Mouse (Mus musculus) liver, adult 2 months (tissue): ENCODE data around the gene Gm37240. TPM values are rescaled to one million over a fixed set of nuclear protein-coding genes. Genes with fewer than 3 reads are reported as not detected.

ENCODE experiments used
- DNase-seq: peaks from one replicate; pipeline ENCODE4 v3.0.0-alpha.2; 2011; ENCODE audit warnings: low read depth, low spot score; ENCODE audit errors: extremely low read depth
- H3K27ac ChIP-seq: fragments of 200-500 bp; replicated peaks from 2 replicates; pipeline ENCODE4 v1.5.1; 2012; ENCODE audit warnings: low read depth, mild to moderate bottlenecking, control low read depth, inconsistent platforms, low read length; ENCODE audit not compliant: insufficient read depth
- H3K27me3 ChIP-seq: fragments of 200-500 bp; 2 replicates; pipeline ENCODE4 v1.6.1; 2012; ENCODE audit warnings: mild to moderate bottlenecking, moderate library complexity, low read length, inconsistent platforms; ENCODE audit not compliant: control insufficient read depth, insufficient read depth
- H3K36me3 ChIP-seq: fragments of 200-500 bp; 2 replicates; pipeline ENCODE4 v1.6.1; 2012; ENCODE audit warnings: low read length, inconsistent platforms; ENCODE audit not compliant: control insufficient read depth, insufficient read depth
- H3K4me1 ChIP-seq: fragments of 200-500 bp; 2 replicates; pipeline ENCODE4 v1.6.1; 2011; ENCODE audit warnings: low read length; ENCODE audit not compliant: control insufficient read depth, insufficient read depth
- H3K4me3 ChIP-seq: fragments of 200-500 bp; 2 replicates; pipeline ENCODE4 v1.5.1; 2011; ENCODE audit warnings: low read depth, mild to moderate bottlenecking, control low read depth, low read length, moderate library complexity; ENCODE audit not compliant: insufficient read depth
- H3K79me2 ChIP-seq: fragments of 200-500 bp; 2 replicates; pipeline ENCODE4 v1.6.1; 2012; ENCODE audit warnings: inconsistent platforms, mild to moderate bottlenecking, low read length, moderate library complexity; ENCODE audit not compliant: control insufficient read depth, insufficient read depth
- H3K9ac ChIP-seq: fragments of 200-500 bp; 2 replicates; pipeline ENCODE4 v1.6.1; 2012; ENCODE audit warnings: low read depth, mild to moderate bottlenecking, control low read depth, inconsistent platforms, low read length
- CTCF ChIP-seq: fragments of 200-500 bp; IDR thresholded peaks from 2 replicates; pipeline ENCODE4 v1.5.1; 2011; ENCODE audit warnings: low read depth, low read length, control low read depth
- POLR2A ChIP-seq: fragments of 200-500 bp; IDR thresholded peaks from 2 replicates; pipeline ENCODE4 v1.6.1; 2011; ENCODE audit warnings: low read length, control low read depth; ENCODE audit not compliant: insufficient read depth; ENCODE audit errors: extremely low read depth
- WGBS: fragments of 180-500 bp; shearing (Covaris S2); methylation state at CpG from one replicate; pipeline ENCODE4 v1.1.7; 2018; 5-methylcytosine and 5-hydroxymethylcytosine counted together
- polyA plus RNA-seq: library from polyadenylated mRNA; depleted of rRNA; stranded (reverse); fragments of >200 nt; gene quantifications from 2 replicates; pipeline ENCODE4 v1.2.3, GENCODE M21; 2012
- total RNA-seq: library from RNA; depleted of rRNA; stranded (reverse); fragments of >200 nt; gene quantifications from 2 replicates; pipeline ENCODE4 v1.2.3, GENCODE M21; 2014

Gene Gm37240
- total and polyA plus RNA-seq, 2 experiments, result 2.2 to 6.9 TPM

DNA sequence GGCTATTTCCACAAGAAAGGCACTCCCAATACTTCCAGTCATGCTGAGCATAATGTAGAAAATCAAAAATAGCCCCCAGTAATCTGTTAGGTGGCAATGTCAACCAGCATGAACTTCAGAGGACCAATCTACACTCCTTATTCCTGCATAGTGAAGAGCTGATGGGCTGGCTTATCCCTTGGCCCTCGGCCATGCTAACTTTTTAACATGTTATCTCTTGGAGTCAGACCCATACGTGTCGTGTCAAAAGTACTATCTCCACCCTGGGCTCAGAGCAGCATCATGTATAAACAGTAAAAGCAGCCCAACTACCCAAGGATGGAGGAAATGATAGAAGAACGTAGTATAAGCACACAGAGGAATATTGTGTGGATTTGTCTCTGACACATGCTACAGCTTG lies 1416.2 kb downstream of the Gm37240 start:
- H3K4me3 ChIP-seq, result no peak overlapping the region
- H3K27ac ChIP-seq, result no peak overlapping the region
- H3K27me3 ChIP-seq, result no peaks in the 10 kb centered on the region
- H3K36me3 ChIP-seq, result no peaks in the 10 kb centered on the region
- no peaks in the 10 kb centered on the region for H3K79me2 ChIP-seq
- no peak for TF ChIP-seq CTCF
- no peak for TF ChIP-seq POLR2A
- WGBS, result 80% methylated on average over 4 of the region's 4 CpGs
- no peak for DNase-seq
- H3K4me1 ChIP-seq, result no peaks in the 10 kb centered on the region
- no peak overlapping the region for H3K9ac ChIP-seq

DNA sequence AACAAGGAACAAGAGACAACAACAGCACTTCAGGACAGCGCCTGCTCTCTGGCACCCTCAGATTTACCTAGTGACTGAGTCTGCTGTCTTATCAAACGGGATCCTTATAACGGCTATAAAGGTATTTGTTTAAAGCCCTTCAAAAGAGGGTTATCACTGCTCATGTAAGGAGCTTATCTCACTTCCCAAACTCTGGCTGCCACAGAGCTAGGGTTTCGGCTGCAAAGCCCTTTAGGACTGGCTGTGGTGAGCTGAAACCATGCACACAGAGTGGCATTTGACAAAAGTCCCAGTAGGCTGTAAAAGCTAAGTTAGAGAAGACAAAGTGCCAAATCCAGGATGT lies 1419.2 kb downstream of the Gm37240 start:
- WGBS, result 50% methylated on average over 4 of the region's 4 CpGs
- Histone ChIP-seq H3K4me1 (no peaks in the 10 kb centered on the region), H3K27me3 (no peaks in the 10 kb centered on the region), H3K27ac (no peak overlapping the region), H3K4me3 (no peak overlapping the region), H3K79me2 (no peaks in the 10 kb centered on the region), H3K9ac (no peak overlapping the region), H3K36me3 (no peaks in the 10 kb centered on the region)
- TF ChIP-seq CTCF (no peak), POLR2A (no peak)
- no peak for DNase-seq

DNA sequence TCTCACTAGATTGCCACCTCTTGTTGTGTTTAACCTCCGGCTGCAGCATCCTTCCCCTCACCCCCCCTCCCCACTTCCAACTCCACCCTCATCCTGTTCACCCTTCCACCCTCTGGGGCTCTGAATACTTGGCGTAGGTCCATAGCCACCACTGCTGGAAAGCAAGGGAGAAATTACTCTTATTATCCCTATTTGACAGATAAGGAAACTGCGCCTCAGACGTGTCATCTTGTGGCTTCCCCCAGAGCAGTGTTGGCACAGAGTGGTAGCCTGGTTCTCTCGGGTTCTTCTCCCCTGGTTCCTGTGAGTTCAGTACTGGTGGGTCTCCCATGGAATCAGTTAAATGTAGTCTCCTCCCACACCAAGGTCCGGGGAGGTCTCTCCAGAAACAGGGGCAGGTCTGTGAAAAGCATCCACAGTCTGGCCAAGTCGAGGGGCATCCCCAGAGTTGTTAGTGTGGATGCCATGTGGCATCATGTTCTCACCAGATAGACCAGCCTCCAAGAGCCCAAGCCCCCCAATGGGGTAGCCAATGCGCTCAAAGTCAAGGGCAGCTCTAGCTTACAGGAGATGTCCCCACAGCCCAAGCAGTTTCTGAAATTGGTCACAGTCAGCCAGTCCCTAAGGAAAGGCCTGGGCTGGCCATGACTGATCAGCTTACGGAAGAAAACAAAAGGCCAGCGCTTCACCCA lies 1419.8 kb downstream of the Gm37240 start:
- DNase-seq, result no peak
- H3K27ac ChIP-seq, result no peak overlapping the region
- 54% methylated on average over 10 of the region's 10 CpGs for WGBS
- H3K4me3 ChIP-seq, result no peak overlapping the region
- TF ChIP-seq CTCF (no peak), POLR2A (no peak)
- no peak overlapping the region for H3K9ac ChIP-seq
- no peaks in the 10 kb centered on the region for H3K27me3 ChIP-seq
- H3K79me2 ChIP-seq, result no peaks in the 10 kb centered on the region
- no peaks in the 10 kb centered on the region for H3K4me1 ChIP-seq
- H3K36me3 ChIP-seq, result no peaks in the 10 kb centered on the region

DNA sequence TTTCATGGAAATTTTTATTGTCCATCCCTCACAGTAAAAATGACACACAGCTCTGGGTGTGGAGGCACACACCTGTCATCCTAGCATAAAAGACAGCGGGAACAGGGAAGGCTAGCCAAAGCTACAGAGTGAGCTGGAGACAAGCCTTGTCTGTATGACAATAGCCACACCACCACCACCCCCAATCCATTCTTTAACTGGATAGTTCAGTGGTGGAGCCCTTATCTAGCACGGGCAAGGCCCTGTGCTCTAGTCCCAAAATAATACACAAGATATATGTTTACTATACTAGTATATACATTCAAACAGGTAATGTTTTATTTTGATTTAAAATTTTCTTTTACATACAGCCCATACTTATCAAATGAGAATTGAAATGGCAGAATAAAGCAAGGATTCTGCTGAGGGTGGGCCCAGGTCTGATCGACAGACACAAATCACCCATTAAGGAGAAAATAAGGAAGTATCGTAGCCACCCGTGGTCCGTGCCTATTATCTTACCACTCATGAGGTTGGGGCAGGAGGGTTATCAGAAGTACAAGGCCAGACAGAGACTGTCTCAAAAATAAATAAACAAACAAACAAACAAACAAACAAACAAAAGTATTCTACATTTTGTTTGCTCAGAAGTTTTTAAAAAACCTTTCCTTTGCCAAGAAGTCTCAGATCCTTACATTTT lies 1421.4 kb downstream of the Gm37240 start:
- H3K9ac ChIP-seq, result no peak overlapping the region
- no peak overlapping the region for H3K27ac ChIP-seq
- H3K36me3 ChIP-seq, result no peaks in the 10 kb centered on the region
- H3K79me2 ChIP-seq, result no peaks in the 10 kb centered on the region
- peaks cover 7% of the 10 kb centered on the region for H3K4me1 ChIP-seq
- H3K27me3 ChIP-seq, result no peaks in the 10 kb centered on the region
- no peak for TF ChIP-seq CTCF
- no peak for TF ChIP-seq POLR2A
- no peak overlapping the region for H3K4me3 ChIP-seq
- 86% methylated on average over 6 of the region's 6 CpGs for WGBS
- no peak for DNase-seq

DNA sequence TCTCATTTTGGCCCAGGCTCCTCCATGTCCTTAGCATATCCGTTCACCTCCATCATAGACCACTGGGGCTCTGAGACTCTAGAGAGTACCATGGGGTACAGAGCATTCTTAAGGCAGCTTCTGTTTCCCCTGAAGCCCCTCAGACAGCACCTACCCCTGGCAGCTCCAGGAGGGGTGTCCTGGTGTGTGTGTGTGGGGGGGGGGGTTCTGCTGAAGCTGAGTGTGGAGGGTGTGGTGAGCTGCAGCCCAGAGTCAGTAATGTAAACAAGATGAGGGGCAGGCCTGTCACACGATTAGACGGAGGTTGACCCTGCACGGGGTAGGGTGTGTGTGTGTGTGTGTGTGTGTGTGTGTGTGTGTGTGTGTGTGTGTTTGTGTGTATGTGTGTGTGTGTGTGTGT lies 1425.6 kb downstream of the Gm37240 start:
- no peaks in the 10 kb centered on the region for H3K27me3 ChIP-seq
- WGBS, result 76% methylated on average over 4 of the region's 4 CpGs
- no peak for DNase-seq
- H3K36me3 ChIP-seq, result no peaks in the 10 kb centered on the region
- peaks cover 14% of the 10 kb centered on the region for H3K4me1 ChIP-seq
- no peaks in the 10 kb centered on the region for H3K79me2 ChIP-seq
- no peak overlapping the region for H3K4me3 ChIP-seq
- no peak overlapping the region for H3K9ac ChIP-seq
- H3K27ac ChIP-seq, result no peak overlapping the region
- TF ChIP-seq CTCF, result no peak

DNA sequence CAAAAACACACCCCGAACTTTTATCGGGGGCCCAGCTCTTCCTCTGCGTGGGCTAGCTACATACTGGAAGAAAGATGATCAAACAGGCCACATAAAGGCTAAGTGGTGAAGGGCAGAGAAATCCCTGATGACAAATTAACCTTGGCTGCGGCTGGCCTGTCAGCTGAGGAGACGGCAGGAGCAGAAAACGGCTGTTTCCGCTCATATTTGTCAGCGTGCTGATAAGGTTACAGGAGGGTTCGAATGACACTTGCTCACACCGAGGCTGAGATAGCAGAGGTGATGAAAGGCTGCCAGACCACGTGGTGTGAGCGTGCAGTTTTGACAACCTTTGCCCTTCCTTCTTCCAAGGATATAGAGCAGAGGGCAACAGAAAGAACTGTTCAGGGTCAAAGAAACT lies 1426.4 kb downstream of the Gm37240 start:
- DNase-seq, result peak; percentile 88
- 0 out of 2 replicates have a peak overlapping the region, but pooled peaks have one; percentile 12 for H3K9ac ChIP-seq
- no peak overlapping the region for H3K27ac ChIP-seq
- H3K79me2 ChIP-seq, result no peaks in the 10 kb centered on the region
- H3K4me1 ChIP-seq, result peaks cover 17% of the 10 kb centered on the region
- H3K4me3 ChIP-seq, result no peak overlapping the region
- H3K27me3 ChIP-seq, result no peaks in the 10 kb centered on the region
- no peaks in the 10 kb centered on the region for H3K36me3 ChIP-seq
- TF ChIP-seq CTCF (no peak), POLR2A (no peak)
- WGBS, result 6% methylated on average over 12 of the region's 12 CpGs
